Mouse (Mus musculus) lung, postnatal 0 days (tissue): Measurements from ENCODE around the gene Col5a3.

Experiments used
- CTCF ChIP-seq: IDR thresholded peaks from 2 replicates; pipeline ENCODE4 v1.5.1; 2016; ENCODE audit warnings: antibody characterized with exemption, mild to moderate bottlenecking
- EP300 ChIP-seq: IDR thresholded peaks from 2 replicates; pipeline ENCODE4 v1.6.1; 2016; ENCODE audit warnings: antibody characterized with exemption, mild to moderate bottlenecking, control low read depth

GRCm38 (mm10) chr9:20861821-20862220 lies 47.0 kb upstream of the Col5a3 start:
- TF ChIP-seq CTCF (peak; percentile 67), EP300 (no peak)
